Mouse (Mus musculus) megakaryocyte, adult 5-6 weeks (primary cell): ENCODE results near the gene Fam171a2. TPM values are rescaled to one million over a fixed set of nuclear protein-coding genes. Genes with fewer than 3 reads are reported as not detected.

Experiments
- ATAC-seq: 2 replicates; pipeline ENCODE4 v1.8.0; 2016; ENCODE audit warnings: mild to moderate bottlenecking, inconsistent platforms; ENCODE audit not compliant: poor library complexity, severe bottlenecking
- total RNA-seq, 2 experiments: library from RNA; stranded (forward) in 1 of 2; stranded (reverse) in 1 of 2; fragments of 153-499, 151-499 nt in 1 of 2; fragments of 221-1000, 200-1000 nt in 1 of 2; gene quantifications; 2 replicates each; pipeline versions ENCODE4 v1.2.3 to v1.2.4; 2015 to 2017

Fam171a2 gene
- total RNA-seq (2015): 0.09 TPM in 1 of 2 replicates, not detected in the other
- not detected in 2 replicates for total RNA-seq (2017)

DNA sequence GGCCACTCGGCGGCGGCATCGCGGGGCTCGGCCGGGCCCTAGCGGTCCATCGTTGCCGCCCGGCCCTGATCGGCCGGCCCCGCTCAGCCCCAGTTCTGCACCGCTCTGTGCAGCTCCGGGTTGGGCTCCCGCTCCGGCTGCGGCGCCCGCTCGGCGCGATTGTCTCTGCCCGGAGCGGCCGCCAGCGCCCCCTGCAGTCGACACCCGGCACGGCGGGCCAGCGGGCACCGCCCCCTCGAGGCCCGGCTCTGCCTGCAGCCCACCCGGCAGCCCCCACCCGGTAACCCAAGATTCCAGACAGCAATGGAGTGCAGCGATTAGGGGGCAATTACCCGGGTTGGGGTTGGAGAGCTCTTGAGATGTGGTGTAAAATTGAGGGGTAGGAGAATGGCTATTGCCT, at the start of gene Fam171a2:
Gene Fam171a2 (minus strand): TSS at position 186 of the 400 bp plus-strand sequence.
- peak; percentile 81 for ATAC-seq

DNA sequence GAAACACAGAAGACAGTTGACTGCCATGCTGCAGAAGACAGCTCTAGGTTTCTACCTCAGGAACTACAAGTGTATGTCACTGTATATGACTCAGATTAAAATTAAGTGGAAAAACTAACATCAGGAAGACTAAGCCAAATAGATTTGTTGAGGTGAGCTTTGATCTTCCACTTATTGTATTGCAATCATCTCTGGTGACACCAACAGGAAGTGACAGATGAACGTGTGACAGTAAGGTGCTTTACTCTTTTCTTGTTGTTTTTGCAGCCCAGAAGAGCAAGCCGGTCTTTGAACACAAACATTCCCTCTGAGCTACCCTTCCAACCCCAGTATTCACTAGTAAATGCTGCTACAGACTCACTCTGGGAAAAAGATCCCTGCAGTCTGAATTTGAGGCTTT, 49.2 kb upstream of the Fam171a2 start:
- ATAC-seq: no peak

GRCm38 (mm10) chr11:102496206-102496605, 48.7 kb upstream of the Fam171a2 start:
- no peak for ATAC-seq

DNA sequence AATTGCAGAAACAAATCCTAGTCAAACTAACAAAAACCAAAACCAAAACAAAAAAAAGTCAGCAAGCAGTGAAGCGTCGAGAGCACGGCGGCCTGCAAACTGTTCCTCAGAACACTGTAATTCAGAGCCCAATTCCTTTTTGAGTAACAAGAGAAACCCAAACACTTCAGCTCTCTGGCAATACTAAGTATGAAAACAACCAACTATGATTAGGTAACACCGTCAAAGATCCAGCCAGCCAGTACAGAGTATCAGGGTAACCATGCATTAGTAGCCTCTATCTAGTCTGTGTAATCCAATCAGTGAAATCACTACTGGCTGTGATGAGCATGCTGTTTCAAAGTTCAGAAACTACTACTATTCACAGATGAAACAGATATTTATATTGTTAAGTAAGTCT, 48.3 kb upstream of the Fam171a2 start:
- ATAC-seq: no peak

GRCm38 (mm10) chr11:102495114-102495513, 47.6 kb upstream of the Fam171a2 start:
- ATAC-seq: no peak

DNA sequence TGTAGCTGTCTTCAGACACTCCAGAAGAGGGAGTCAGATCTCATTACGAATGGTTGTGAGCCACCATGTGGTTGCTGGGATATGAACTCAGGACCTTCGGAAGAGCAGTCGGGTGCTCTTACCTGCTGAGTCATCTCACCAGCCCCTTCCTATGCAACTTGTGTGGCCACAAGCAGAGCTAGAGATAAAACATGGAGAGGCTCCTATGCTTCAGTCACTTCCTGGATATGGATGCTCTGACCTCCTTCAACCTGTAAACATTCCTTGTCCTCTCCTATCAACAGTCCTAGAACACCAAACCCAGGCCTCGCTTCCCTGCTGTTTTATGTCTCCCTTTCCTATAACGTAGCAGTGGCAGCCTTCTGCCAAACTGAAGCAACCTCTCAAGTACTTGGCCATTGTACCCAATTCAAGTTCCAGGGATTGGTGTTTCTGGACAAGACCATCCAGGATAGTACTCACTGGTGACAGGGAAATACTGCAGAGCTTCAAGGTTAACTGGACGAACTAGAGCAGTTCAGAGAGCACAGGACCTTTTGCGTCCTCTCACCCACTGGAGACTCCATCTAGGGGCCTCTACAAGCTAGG, 46.7 kb upstream of the Fam171a2 start:
- ATAC-seq: no peak

DNA sequence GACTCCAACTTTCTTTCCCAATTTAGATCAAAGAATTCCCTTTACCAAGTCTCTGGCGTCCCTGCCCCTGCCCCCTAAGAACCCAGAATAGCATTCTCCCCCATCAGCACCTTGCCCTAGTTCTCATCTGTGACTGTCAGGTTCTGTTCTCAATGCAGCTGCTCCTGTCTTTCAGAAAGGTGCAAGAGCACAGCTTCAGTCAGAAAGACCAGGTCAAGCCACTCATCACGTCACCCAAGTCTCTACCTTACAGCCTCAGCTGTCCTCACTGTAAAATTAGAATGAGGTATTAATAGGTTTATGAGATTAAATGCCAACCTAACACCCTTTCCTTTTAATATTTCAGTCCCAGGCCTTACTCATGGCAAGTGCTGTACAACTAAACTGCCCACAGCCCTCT, 45.8 kb upstream of the Fam171a2 start:
- ATAC-seq: no peak

DNA sequence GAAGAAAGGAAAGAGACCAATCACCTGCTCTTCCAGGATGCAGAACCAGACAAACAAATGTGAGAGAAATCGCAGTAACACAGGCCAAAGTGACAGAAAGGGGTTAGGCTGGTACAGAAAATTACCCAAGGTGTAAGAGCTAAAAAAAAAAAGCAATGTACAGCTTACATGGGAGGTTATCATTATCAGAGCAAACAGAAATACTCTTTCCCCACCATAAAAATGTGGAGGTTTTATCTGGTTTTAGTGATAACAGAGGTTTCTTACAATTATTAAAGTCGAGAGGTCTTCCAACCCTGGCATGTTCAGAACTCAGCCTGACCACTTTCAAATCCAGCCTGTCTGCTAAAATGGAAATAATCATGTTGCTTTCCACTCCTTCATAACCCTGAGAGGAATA, 40.4 kb upstream of the Fam171a2 start:
- no peak for ATAC-seq

- ATAC-seq: 0 out of 2 replicates have a peak, but pooled peaks have one; percentile 45
Measured at GRCm38 (mm10) chr11:102486733-102487386, 39.4 kb upstream of the Fam171a2 start.

DNA sequence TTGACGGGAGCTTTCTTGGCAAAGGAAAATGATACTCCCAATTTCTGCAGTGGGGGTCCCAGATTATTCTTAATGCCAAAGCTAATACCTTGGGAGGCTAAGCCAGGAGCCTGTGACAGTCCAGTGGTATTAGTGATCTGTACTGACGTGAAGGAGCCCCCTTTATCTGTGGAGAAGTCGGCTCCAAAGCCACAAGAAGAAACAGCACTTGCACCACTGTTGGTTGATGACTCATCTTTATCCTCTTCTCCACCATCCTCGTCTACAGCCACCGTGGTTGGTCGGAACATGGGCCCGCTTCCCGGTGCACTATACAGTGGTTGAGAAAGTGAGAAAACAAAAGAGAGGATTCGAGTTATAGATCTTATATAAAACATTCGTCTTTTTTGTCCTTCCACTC, 34.3 kb upstream of the Fam171a2 start:
- ATAC-seq: no peak

GRCm38 (mm10) chr11:102480897-102481296, 33.4 kb upstream of the Fam171a2 start:
- no peak for ATAC-seq

DNA sequence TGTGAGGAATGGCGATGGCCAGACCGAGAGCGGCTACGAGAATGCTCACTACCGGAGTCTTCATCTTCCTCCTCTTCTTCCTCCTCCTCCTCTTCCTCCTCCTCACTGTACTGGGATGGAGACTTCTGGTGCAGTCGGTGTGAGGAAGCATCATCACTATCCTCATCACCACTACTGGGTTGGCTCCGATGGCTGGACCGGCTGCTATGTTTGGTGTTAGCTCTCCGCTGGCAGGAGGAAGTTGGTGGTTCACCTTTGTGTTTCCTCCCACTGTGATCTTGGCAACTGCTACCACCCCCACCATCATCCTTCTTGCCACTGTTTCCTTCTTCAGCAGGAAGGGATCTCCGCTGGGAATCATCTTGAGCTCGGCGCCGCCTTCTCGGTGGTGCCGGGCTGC, 32.6 kb upstream of the Fam171a2 start:
- ATAC-seq: no peak

GRCm38 (mm10) chr11:102479581-102479980, 32.1 kb upstream of the Fam171a2 start:
- ATAC-seq: no peak

DNA sequence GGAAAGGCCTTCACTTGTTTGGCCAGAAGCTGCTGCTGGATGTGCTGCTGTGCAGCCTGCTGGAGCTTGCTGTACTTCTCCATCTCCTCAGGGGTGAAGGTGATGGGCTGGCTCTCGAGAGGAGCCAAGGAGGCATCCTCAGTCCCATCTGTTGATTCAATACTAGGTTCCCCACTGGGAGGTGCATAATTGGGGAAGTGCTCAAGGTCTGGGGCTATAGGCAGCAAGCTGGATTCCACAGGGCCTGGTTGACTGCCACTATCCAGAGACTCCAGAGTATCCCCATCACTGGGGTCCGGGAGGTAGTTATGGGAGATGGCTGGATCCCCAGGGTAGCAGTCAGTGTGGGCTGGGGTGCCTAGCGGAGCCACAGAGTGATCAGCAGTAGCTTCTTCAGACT, 31.2 kb upstream of the Fam171a2 start:
- ATAC-seq: no peak

DNA sequence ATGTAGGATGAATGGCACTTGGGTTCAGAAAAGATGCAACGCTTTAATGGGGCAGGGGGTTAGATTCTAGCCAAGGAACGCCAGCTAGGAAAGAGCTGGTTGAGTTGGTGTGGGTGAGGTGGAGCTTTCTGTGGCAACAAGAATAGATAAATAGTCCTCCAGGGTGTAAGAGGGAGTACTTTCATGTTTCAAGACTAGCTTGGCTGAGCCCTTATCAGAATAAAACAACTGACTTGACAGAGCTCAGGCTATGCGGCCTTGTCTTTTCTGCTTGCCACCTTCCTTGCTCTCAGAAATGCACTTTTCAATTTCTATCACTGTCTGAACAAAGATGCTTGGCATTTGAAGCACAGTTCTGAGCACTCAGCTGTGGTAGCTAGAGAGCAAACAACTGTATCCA, 27.5 kb upstream of the Fam171a2 start:
- no peak for ATAC-seq

- peak; percentile 61 for ATAC-seq
Measured at GRCm38 (mm10) chr11:102469648-102470357, 22.3 kb upstream of the Fam171a2 start, which contains the start of gene Itga2b. Itga2b (minus strand) TSS chr11:102470122.

GRCm38 (mm10) chr11:102467041-102467631, 19.7 kb upstream of the Fam171a2 start:
- ATAC-seq: peak; percentile 95

DNA sequence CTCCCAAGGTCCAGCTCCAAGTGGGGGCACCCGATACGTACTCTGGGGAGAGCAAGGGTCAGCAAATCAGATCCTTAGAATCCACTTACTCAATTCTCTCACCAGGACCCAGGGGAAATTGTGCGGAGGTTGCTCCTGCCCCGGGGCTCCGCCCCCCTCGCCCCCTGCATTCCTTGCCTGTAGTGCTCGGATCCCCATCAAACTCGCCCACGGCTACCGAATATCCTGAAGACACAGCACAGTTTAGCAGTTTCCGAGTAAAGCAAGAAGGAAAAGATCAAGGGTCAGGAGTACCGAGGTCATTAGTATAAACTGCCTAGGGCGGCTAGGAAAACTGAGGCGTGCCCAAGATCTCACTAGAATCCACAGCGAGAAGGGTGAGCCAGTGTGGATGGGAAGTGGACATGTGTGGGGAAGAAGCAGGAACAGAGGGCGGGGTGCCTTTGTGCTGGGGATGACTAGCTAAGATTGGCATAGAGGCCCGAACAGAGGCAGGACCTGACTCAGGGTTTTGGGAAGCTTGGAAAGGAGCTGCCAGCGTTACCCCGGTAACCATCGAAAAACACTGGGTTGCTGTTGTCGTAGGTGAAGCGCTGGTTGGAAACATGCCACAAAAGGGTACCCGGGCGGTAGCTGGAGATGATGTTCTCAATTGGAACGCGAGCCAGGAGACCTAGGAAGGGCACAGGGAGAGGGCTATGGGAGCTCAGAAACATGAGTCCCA, 18.4 kb upstream of the Fam171a2 start:
- no peak for ATAC-seq

- no peak for ATAC-seq
Measured at GRCm38 (mm10) chr11:102464901-102465300, 17.4 kb upstream of the Fam171a2 start.

GRCm38 (mm10) chr11:102461764-102462163, 14.3 kb upstream of the Fam171a2 start:
- ATAC-seq: no peak

DNA sequence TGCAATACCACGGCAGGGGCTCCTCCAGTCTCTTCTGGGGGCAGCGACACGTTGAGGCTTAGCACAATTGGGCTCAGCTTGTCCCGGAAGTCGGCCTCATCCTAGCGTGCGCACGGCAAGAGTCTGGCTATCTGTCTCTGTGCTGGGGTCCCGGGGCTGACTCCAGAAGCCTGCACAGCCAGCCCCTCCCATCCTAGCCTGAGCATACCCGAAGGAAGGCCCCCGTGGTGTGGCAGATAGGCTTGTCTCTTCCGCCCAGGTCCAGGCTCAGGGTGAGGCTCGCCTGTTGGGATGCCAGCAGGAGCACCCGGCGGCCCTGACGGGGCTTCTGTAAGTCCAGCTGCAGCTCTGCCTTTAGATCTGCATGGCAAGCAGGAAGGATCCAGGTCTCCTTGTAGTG, 13.1 kb upstream of the Fam171a2 start:
- ATAC-seq: no peak
